Comparison of ENCODE assay signal across 19 mouse cellular contexts in genomic region chr3:130891310-130891709, GRCm38 (mm10).
DNase-seq lines count a peak whose midpoint lies in the region; ATAC-seq and TF ChIP-seq lines count a peak whose summit lies in the region.
"Had no signal": no experiment of that assay in that cellular context is flagged by ENCODE, and none has a peak within 500 bp of the region (broad histone marks: within the 10 kb centered on the region; RNA-seq: fewer than 3 reads in every experiment).

No protein-coding gene starts in this region.

- peak; percentile 22; the same call in 1 of the 2 replicates for TF ChIP-seq CTCF in kidney, adult 2 months (conservative IDR thresholded peaks at IDR 0.05; ENCODE audit: insufficient read depth, insufficient read length, low read depth, low read length)
- TF ChIP-seq CTCF in E14TG2a.4 (conservative IDR thresholded peaks at IDR 0.05; ENCODE audit: low read length), result 0 out of 2 replicates have a peak, but pooled peaks have one; percentile 7

- no peak overlapping the region for H3K4me3 ChIP-seq in kidney, adult 2 months (ENCODE audit: insufficient read depth, low read depth, low read length)
- H3K4me3 ChIP-seq in kidney, embryonic 16.5 days (ENCODE audit: low read length), result no peak overlapping the region
- no peak overlapping the region for H3K4me3 ChIP-seq in E14TG2a.4 (replicated peaks; ENCODE audit: low read length)
- no peak overlapping the region for H3K4me3 ChIP-seq in midbrain, embryonic 14.5 days (replicated peaks; ENCODE audit: low read depth, low read length)
- H3K4me3 ChIP-seq: embryonic facial prominence, embryonic 15.5 days; heart, embryonic 15.5 days; hindbrain, embryonic 12.5 days; left cerebral cortex, adult 2 months; midbrain, embryonic 13.5 days; neural tube, embryonic 12.5 days had no signal

- H3K9me3 ChIP-seq in kidney, embryonic 16.5 days (ENCODE audit: low read length), result no peaks in the 10 kb centered on the region
- H3K9me3 ChIP-seq in E14TG2a.4 (ENCODE audit: low read length), result no peaks in the 10 kb centered on the region
- H3K9me3 ChIP-seq in midbrain, embryonic 14.5 days (ENCODE audit: control insufficient read depth, low read length), result no peaks in the 10 kb centered on the region; the same call in 1 of the 2 replicates

- no peak for DNase-seq in kidney, adult 2 months
- DNase-seq in 3T3-L1 (ENCODE audit: low read depth, low spot score), result peak; percentile 58
- peak; percentile 67 for DNase-seq in induced T-regulatory cell, adult 2 months (ENCODE audit: low read depth)
- no peak for DNase-seq in midbrain, embryonic 14.5 days
- DNase-seq: adrenal gland, adult 8-10 months; cerebellum, adult 18-20 months; kidney, adult 11 months; kidney, postnatal 4 days had no signal

- WGBS in kidney, adult 2 months, result 82% methylated on average over 4 of the region's 4 CpGs
- WGBS in kidney, embryonic 16.5 days, result 83% methylated on average over 4 of the region's 4 CpGs
- 79% methylated on average over 4 of the region's 4 CpGs for WGBS in midbrain, embryonic 14.5 days

- ATAC-seq in kidney, embryonic 16.5 days (ENCODE audit: low FRiP score, low TSS enrichment), result no peak
- ATAC-seq in erythroblast, adult 5-6 weeks (replicated peaks; ENCODE audit: low FRiP score, poor library complexity, severe bottlenecking), result no peak
- ATAC-seq in granulocyte monocyte progenitor cell, adult 5-6 weeks (replicated peaks; ENCODE audit: poor library complexity, severe bottlenecking), result no peak
- no peak for ATAC-seq in midbrain, embryonic 14.5 days (ENCODE audit: low FRiP score, low TSS enrichment)
- ATAC-seq: forebrain, embryonic 14.5 days; midbrain, embryonic 13.5 days had no signal

- TF ChIP-seq POLR2A in kidney, adult 2 months (IDR thresholded peaks at IDR 0.05; ENCODE audit: low read depth, low read length), result no peak

- no peaks in the 10 kb centered on the region for H3K27me3 ChIP-seq in kidney, adult 2 months (replicated peaks; ENCODE audit: control insufficient read depth, insufficient read depth, low read length)
- H3K27me3 ChIP-seq in kidney, embryonic 16.5 days (ENCODE audit: insufficient read depth, low read length), result no peaks in the 10 kb centered on the region
- H3K27me3 ChIP-seq in E14TG2a.4 (ENCODE audit: insufficient read depth, low read length), result peaks cover 10% of the 10 kb centered on the region
- no peaks in the 10 kb centered on the region for H3K27me3 ChIP-seq in midbrain, embryonic 14.5 days (ENCODE audit: control insufficient read depth, insufficient read depth, low read length)
- H3K27me3 ChIP-seq: embryonic facial prominence, embryonic 15.5 days; heart, embryonic 15.5 days; hindbrain, embryonic 12.5 days; midbrain, embryonic 13.5 days; neural tube, embryonic 12.5 days had no signal

- H3K36me3 ChIP-seq in kidney, adult 2 months (ENCODE audit: control insufficient read depth, insufficient read depth, low read length), result no peaks in the 10 kb centered on the region
- H3K36me3 ChIP-seq in kidney, embryonic 16.5 days (ENCODE audit: insufficient read depth, low read length), result no peaks in the 10 kb centered on the region
- no peaks in the 10 kb centered on the region for H3K36me3 ChIP-seq in E14TG2a.4 (ENCODE audit: insufficient read depth, low read length)
- H3K36me3 ChIP-seq in midbrain, embryonic 14.5 days (ENCODE audit: control insufficient read depth, insufficient read depth, low read length), result no peaks in the 10 kb centered on the region
- H3K36me3 ChIP-seq: embryonic facial prominence, embryonic 15.5 days; heart, embryonic 15.5 days; hindbrain, embryonic 12.5 days; midbrain, embryonic 13.5 days; neural tube, embryonic 12.5 days had no signal

- H3K4me1 ChIP-seq in kidney, adult 2 months (ENCODE audit: control insufficient read depth, insufficient read depth, low read length), result no peaks in the 10 kb centered on the region
- no peaks in the 10 kb centered on the region for H3K4me1 ChIP-seq in kidney, embryonic 16.5 days (ENCODE audit: insufficient read depth, low read length)
- H3K4me1 ChIP-seq in E14TG2a.4 (replicated peaks; ENCODE audit: low read depth, low read length), result no peaks in the 10 kb centered on the region
- H3K4me1 ChIP-seq in midbrain, embryonic 14.5 days (ENCODE audit: control insufficient read depth, insufficient read depth, low read length), result no peaks in the 10 kb centered on the region
- H3K4me1 ChIP-seq: embryonic facial prominence, embryonic 15.5 days; hindbrain, embryonic 12.5 days; midbrain, embryonic 13.5 days; neural tube, embryonic 12.5 days had no signal

- no peak overlapping the region for H3K27ac ChIP-seq in kidney, adult 2 months (ENCODE audit: insufficient read depth, low read depth, low read length)
- H3K27ac ChIP-seq in kidney, embryonic 16.5 days (ENCODE audit: low read length), result no peak overlapping the region
- H3K27ac ChIP-seq in midbrain, embryonic 14.5 days (replicated peaks; ENCODE audit: low read depth, low read length), result no peak overlapping the region
- H3K27ac ChIP-seq: embryonic facial prominence, embryonic 15.5 days; heart, embryonic 15.5 days; hindbrain, embryonic 12.5 days; left cerebral cortex, adult 2 months; midbrain, embryonic 13.5 days; neural tube, embryonic 12.5 days had no signal

- no peak overlapping the region for H3K4me2 ChIP-seq in kidney, embryonic 16.5 days (replicated peaks; ENCODE audit: low read depth, low read length)
- no peak overlapping the region for H3K4me2 ChIP-seq in midbrain, embryonic 14.5 days (ENCODE audit: low read length)
- H3K4me2 ChIP-seq: embryonic facial prominence, embryonic 15.5 days; heart, embryonic 15.5 days; hindbrain, embryonic 12.5 days; midbrain, embryonic 13.5 days; neural tube, embryonic 12.5 days had no signal

- no peak overlapping the region for H3K9ac ChIP-seq in kidney, embryonic 16.5 days (replicated peaks; ENCODE audit: low read length)
- no peak overlapping the region for H3K9ac ChIP-seq in midbrain, embryonic 14.5 days (replicated peaks; ENCODE audit: low read length)
- H3K9ac ChIP-seq: embryonic facial prominence, embryonic 15.5 days; heart, embryonic 15.5 days; hindbrain, embryonic 12.5 days; midbrain, embryonic 13.5 days; neural tube, embryonic 12.5 days had no signal

Comparison
In these comparisons a context has a peak if more than half of its experiments do, and no peak if none do; other contexts are left out.
1. DNase-seq: peak in 3T3-L1 (single experiment) and induced T-regulatory cell, adult 2 months (single experiment); none in kidney, adult 2 months (single experiment) and midbrain, embryonic 14.5 days (single experiment).